Mouse (Mus musculus) MEL (cell line): ENCODE data around the gene Eif2b1. TPM values are rescaled to one million over a fixed set of nuclear protein-coding genes. Genes with fewer than 3 reads are reported as not detected.

Experiments
- DNase-seq: peaks from one replicate; pipeline ENCODE4 v3.0.0; 2011; ENCODE audit warnings: low read depth, low spot score
- H3K27ac ChIP-seq: 2 replicates; pipeline ENCODE4 v1.5.1; 2012; ENCODE audit warnings: low read depth, mild to moderate bottlenecking, control low read depth, low read length, moderate library complexity; ENCODE audit not compliant: control insufficient read depth
- H3K27me3 ChIP-seq, 2 experiments: fragments of 150-350 bp in 1 of 2; sonication (generic) in 1 of 2; 2 replicates each; pipeline ENCODE4 v1.6.1; 2012; ENCODE audit warnings: low read length in 2 of 2, mild to moderate bottlenecking in 2 of 2, improper control_type of control experiment in 1 of 2, moderate library complexity in 1 of 2; ENCODE audit not compliant: insufficient read depth in 2 of 2, control insufficient read depth in 1 of 2
- H3K36me3 ChIP-seq, 2 experiments: 2 replicates each; pipeline ENCODE4 v1.6.1; 2012 to 2014; ENCODE audit warnings: low read length in 2 of 2, improper control_type of control experiment in 1 of 2, inconsistent platforms in 1 of 2, mild to moderate bottlenecking in 1 of 2; ENCODE audit not compliant: insufficient read depth in 2 of 2, control insufficient read depth in 1 of 2
- H3K4me1 ChIP-seq, 2 experiments: fragments of 150-350 bp in 1 of 2; sonication (generic) in 1 of 2; 2 replicates each; pipeline ENCODE4 v1.6.1; 2012; ENCODE audit warnings: low read length in 2 of 2, improper control_type of control experiment in 1 of 2, mild to moderate bottlenecking in 1 of 2; ENCODE audit not compliant: insufficient read depth in 2 of 2, control insufficient read depth in 1 of 2
- H3K4me3 ChIP-seq, 2 experiments: fragments of 150-350 bp in 1 of 2; sonication (generic) in 1 of 2; 2 replicates each; pipeline ENCODE4 v1.5.1; 2012; ENCODE audit warnings: low read depth in 2 of 2, low read length in 2 of 2, mild to moderate bottlenecking in 2 of 2, moderate library complexity in 2 of 2, control low read depth in 1 of 2, improper control_type of control experiment in 1 of 2; ENCODE audit not compliant: control insufficient read depth in 1 of 2, insufficient read depth in 1 of 2
- H3K79me2 ChIP-seq: 2 replicates; pipeline ENCODE4 v1.6.1; 2012; ENCODE audit warnings: mild to moderate bottlenecking, low read length, moderate library complexity; ENCODE audit not compliant: control insufficient read depth, poor library complexity, insufficient read depth
- H3K9ac ChIP-seq: 2 replicates; pipeline ENCODE4 v1.6.1; 2012; ENCODE audit warnings: low read depth, mild to moderate bottlenecking, control low read depth, low read length, moderate library complexity; ENCODE audit not compliant: control insufficient read depth, poor library complexity, severe bottlenecking
- H3K9me3 ChIP-seq: fragments of 150-350 bp; sonication (generic); replicated peaks from 2 replicates; pipeline ENCODE4 v1.6.1; 2012; ENCODE audit warnings: mild to moderate bottlenecking, low read length, improper control_type of control experiment, moderate library complexity; ENCODE audit not compliant: insufficient read depth
- BHLHE40 ChIP-seq: IDR thresholded peaks from 2 replicates; pipeline ENCODE4 v1.6.1; 2012; ENCODE audit warnings: low read depth, mild to moderate bottlenecking, inconsistent platforms, low read length, improper control_type of control experiment, borderline replicate concordance
- CTCF ChIP-seq, 3 experiments: IDR thresholded peaks in 2 of 3; conservative IDR thresholded peaks in 1 of 3; 2 replicates each; pipeline ENCODE4 v1.5.1; 2011 to 2012; ENCODE audit warnings: low read length in 3 of 3, low read depth in 2 of 3, mild to moderate bottlenecking in 2 of 3, improper control_type of control experiment in 1 of 3, inconsistent platforms in 1 of 3, mixed read lengths in 1 of 3, moderate library complexity in 1 of 3; ENCODE audit not compliant: control insufficient read depth in 1 of 3, insufficient read depth in 1 of 3, poor library complexity in 1 of 3, severe bottlenecking in 1 of 3
- E2F4 ChIP-seq: IDR thresholded peaks from 2 replicates; pipeline ENCODE4 v1.6.1; 2011; ENCODE audit warnings: low read depth, low read length, improper control_type of control experiment, borderline replicate concordance
- EP300 ChIP-seq, 2 experiments: IDR thresholded peaks; 2 replicates each; pipeline ENCODE4 v1.6.1; 2011; ENCODE audit warnings: improper control_type of control experiment in 2 of 2, low read length in 2 of 2, low read depth in 1 of 2, mild to moderate bottlenecking in 1 of 2
- GABPA ChIP-seq: IDR thresholded peaks from 2 replicates; pipeline ENCODE4 v1.6.1; 2012; ENCODE audit warnings: low read depth, mild to moderate bottlenecking, inconsistent platforms, low read length, improper control_type of control experiment, moderate library complexity
- GATA1 ChIP-seq: IDR thresholded peaks from 2 replicates; pipeline ENCODE4 v1.6.1; 2011; ENCODE audit warnings: low read depth, low read length, improper control_type of control experiment
- HCFC1 ChIP-seq: IDR thresholded peaks from 2 replicates; pipeline ENCODE4 v1.6.1; 2012; ENCODE audit warnings: low read depth, mild to moderate bottlenecking, inconsistent platforms, low read length, improper control_type of control experiment, moderate library complexity
- JUND ChIP-seq: IDR thresholded peaks from 2 replicates; pipeline ENCODE4 v1.6.1; 2011; ENCODE audit warnings: low read depth, mild to moderate bottlenecking, improper control_type of control experiment, low read length
- KAT2A ChIP-seq: conservative IDR thresholded peaks from 2 replicates; pipeline ENCODE4 v1.6.1; 2012; ENCODE audit warnings: low read depth, low read length, improper control_type of control experiment, inconsistent platforms
- MAX ChIP-seq: IDR thresholded peaks from 2 replicates; pipeline ENCODE4 v1.6.1; 2011; ENCODE audit warnings: low read length, improper control_type of control experiment
- MAZ ChIP-seq: IDR thresholded peaks from 2 replicates; pipeline ENCODE4 v1.6.1; 2012; ENCODE audit warnings: low read depth, mild to moderate bottlenecking, inconsistent platforms, low read length, improper control_type of control experiment
- MXI1 ChIP-seq: IDR thresholded peaks from 2 replicates; pipeline ENCODE4 v1.6.1; 2011; ENCODE audit warnings: mild to moderate bottlenecking, low read depth, low read length, improper control_type of control experiment
- MYC ChIP-seq: IDR thresholded peaks from 2 replicates; pipeline ENCODE4 v1.6.1; 2011; ENCODE audit warnings: low read depth, mild to moderate bottlenecking, low read length, improper control_type of control experiment, moderate library complexity
- RAD21 ChIP-seq: IDR thresholded peaks from 2 replicates; pipeline ENCODE4 v1.6.1; 2011; ENCODE audit warnings: mild to moderate bottlenecking, low read depth, low read length, improper control_type of control experiment
- SIN3A ChIP-seq: IDR thresholded peaks from 2 replicates; pipeline ENCODE4 v1.6.1; 2012; ENCODE audit warnings: low read length, improper control_type of control experiment, inconsistent platforms
- SMC3 ChIP-seq: IDR thresholded peaks from 2 replicates; pipeline ENCODE4 v1.6.1; 2011; ENCODE audit warnings: low read depth, low read length, improper control_type of control experiment
- TAL1 ChIP-seq: IDR thresholded peaks from 2 replicates; pipeline ENCODE4 v1.6.1; 2012; ENCODE audit warnings: mild to moderate bottlenecking, inconsistent platforms, low read length, moderate library complexity, mixed read lengths
- TCF12 ChIP-seq: IDR thresholded peaks from 2 replicates; pipeline ENCODE4 v1.6.1; 2014; ENCODE audit warnings: low read depth, mild to moderate bottlenecking, inconsistent platforms, low read length, improper control_type of control experiment, moderate library complexity
- UBTF ChIP-seq: IDR thresholded peaks from 2 replicates; pipeline ENCODE4 v1.6.1; 2012; ENCODE audit warnings: low read depth, mild to moderate bottlenecking, inconsistent platforms, low read length, improper control_type of control experiment, moderate library complexity, borderline replicate concordance; ENCODE audit not compliant: insufficient read depth
- USF1 ChIP-seq: IDR thresholded peaks from 2 replicates; pipeline ENCODE4 v1.6.1; 2014; ENCODE audit warnings: low read depth, mild to moderate bottlenecking, inconsistent platforms, low read length, improper control_type of control experiment, moderate library complexity
- USF2 ChIP-seq, 2 experiments: IDR thresholded peaks; 2 replicates each; pipeline ENCODE4 v1.6.1; 2011 to 2012; ENCODE audit warnings: improper control_type of control experiment in 2 of 2, low read length in 2 of 2, borderline replicate concordance in 1 of 2, inconsistent platforms in 1 of 2, low read depth in 1 of 2, mild to moderate bottlenecking in 1 of 2; ENCODE audit not compliant: insufficient read depth in 1 of 2
- ZC3H11A ChIP-seq: IDR thresholded peaks from 2 replicates; pipeline ENCODE4 v1.6.1; 2012; ENCODE audit warnings: low read depth, mild to moderate bottlenecking, inconsistent platforms, low read length, improper control_type of control experiment
- ZKSCAN1 ChIP-seq: IDR thresholded peaks from 2 replicates; pipeline ENCODE4 v1.6.1; 2012; ENCODE audit warnings: low read depth, mild to moderate bottlenecking, inconsistent platforms, low read length, improper control_type of control experiment, moderate library complexity
- ZMIZ1 ChIP-seq: IDR thresholded peaks from 2 replicates; pipeline ENCODE4 v1.6.1; 2012; ENCODE audit warnings: low read depth, mild to moderate bottlenecking, inconsistent platforms, low read length, improper control_type of control experiment, moderate library complexity
- ZNF384 ChIP-seq: IDR thresholded peaks from 2 replicates; pipeline ENCODE4 v1.6.1; 2012; ENCODE audit warnings: low read depth, mild to moderate bottlenecking, inconsistent platforms, low read length, improper control_type of control experiment
- polyA plus RNA-seq, 2 experiments: library from polyadenylated mRNA; stranded (reverse) in 1 of 2; unstranded in 1 of 2; fragments of >175 nt in 1 of 2; fragments of >200 nt in 1 of 2; gene quantifications; 2 replicates each; pipeline versions ENCODE4 v1.2.1 to v1.2.4; 2012; ENCODE audit warnings: low replicate concordance in 2 of 2, low read depth in 1 of 2; ENCODE audit not compliant: insufficient read length in 2 of 2, insufficient read depth in 1 of 2, missing spikeins in 1 of 2
- total RNA-seq: library from RNA; depleted of rRNA; stranded (reverse); fragments of 300-350 nt; gene quantifications from 2 replicates; pipeline ENCODE4 v1.2.3, GENCODE M21; 2012

Eif2b1 gene
- total and polyA plus RNA-seq, 3 experiments = 119 to 599 (median 126) TPM

DNA sequence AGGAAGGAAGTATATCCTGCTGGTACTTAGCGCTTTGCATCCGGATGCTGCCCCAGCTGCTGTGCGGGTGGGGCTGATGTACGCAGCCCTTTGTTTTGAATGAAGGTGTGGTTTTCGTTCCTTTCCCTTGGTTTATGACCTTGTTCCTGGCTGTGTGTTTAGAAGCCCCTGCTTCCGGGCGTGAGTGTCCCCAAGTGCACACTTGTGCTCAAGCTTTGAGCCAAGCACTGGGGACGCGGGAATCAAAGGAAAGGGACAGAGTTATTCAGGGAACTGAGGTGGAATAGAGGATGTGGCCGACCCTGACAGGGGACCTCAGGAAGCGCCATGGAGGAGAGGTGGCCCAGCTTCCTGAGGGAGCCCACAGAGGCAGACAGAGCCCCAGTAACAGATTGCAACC is 35.8 kb upstream of the Eif2b1 start:
- H3K27me3 ChIP-seq = no peaks in the 10 kb centered on the region
- H3K4me1 ChIP-seq = peaks cover 0 to 11% of the 10 kb centered on the region in 2 experiments; a peak in 2 of 4 replicates
- no peaks in the 10 kb centered on the region for H3K79me2 ChIP-seq
- no peak for DNase-seq
- no peak overlapping the region for H3K4me3 ChIP-seq
- no peak overlapping the region for H3K9ac ChIP-seq
- TF ChIP-seq ZNF384 (no peak), MAZ (no peak), BHLHE40 (no peak), JUND (no peak), SIN3A (no peak), SMC3 (no peak), GABPA (no peak), EP300 (IDR thresholded peaks at IDR 0.05; ENCODE audit: low read depth in 1 of 2, low read length in 2 of 2) (no peak), GATA1 (no peak), CTCF (IDR thresholded peaks at IDR 0.05 in 2 of 3, conservative IDR thresholded peaks at IDR 0.05 in 1 of 3; ENCODE audit: control insufficient read depth in 1 of 3, insufficient read depth in 1 of 3, low read depth in 2 of 3, low read length in 3 of 3, poor library complexity in 1 of 3, severe bottlenecking in 1 of 3) (no peak), UBTF (no peak), USF2 (IDR thresholded peaks at IDR 0.05; ENCODE audit: borderline replicate concordance in 1 of 2, insufficient read depth in 1 of 2, low read depth in 1 of 2, low read length in 2 of 2) (no peak), E2F4 (no peak), HCFC1 (no peak), MYC (no peak), MXI1 (no peak), KAT2A (no peak), ZKSCAN1 (no peak)
- TF ChIP-seq, all 39 proteins: peak for 0
- Histone ChIP-seq H3K27ac (no peak overlapping the region), H3K9me3 (no peaks in the 10 kb centered on the region), H3K36me3 (no peaks in the 10 kb centered on the region)

- Histone ChIP-seq H3K9me3 (no peaks in the 10 kb centered on the region), H3K9ac (no peak overlapping the region), H3K4me3 (no peak overlapping the region), H3K79me2 (no peaks in the 10 kb centered on the region), H3K4me1 (peaks cover 0 to 11% of the 10 kb centered on the region in 2 experiments; a peak in 2 of 4 replicates), H3K27me3 (no peaks in the 10 kb centered on the region), H3K27ac (no peak overlapping the region), H3K36me3 (no peaks in the 10 kb centered on the region)
- peak; percentile 18; the same call in 1 of the 2 replicates for TF ChIP-seq ZC3H11A
- peak; percentile 94 for TF ChIP-seq USF1
- peak; percentile 46 to 82 (median 79) for TF ChIP-seq CTCF (IDR thresholded peaks at IDR 0.05 in 2 of 3, conservative IDR thresholded peaks at IDR 0.05 in 1 of 3; ENCODE audit: control insufficient read depth in 1 of 3, insufficient read depth in 1 of 3, low read depth in 2 of 3, low read length in 3 of 3, poor library complexity in 1 of 3, severe bottlenecking in 1 of 3)
- TF ChIP-seq GABPA = no peak
- TF ChIP-seq SMC3 = peak; percentile 64
- TF ChIP-seq MXI1 = peak; percentile 57; the same call in 1 of the 2 replicates
- peak; percentile 89 for TF ChIP-seq MAX
- TF ChIP-seq MAZ = no peak
- TF ChIP-seq GATA1 = 0 out of 2 replicates have a peak, but pooled peaks have one; percentile 19
- TF ChIP-seq BHLHE40 = peak; percentile 41; the same call in 1 of the 2 replicates
- peak; percentile 40 for TF ChIP-seq TAL1
- no peak for TF ChIP-seq ZMIZ1
- TF ChIP-seq EP300 (IDR thresholded peaks at IDR 0.05; ENCODE audit: low read depth in 1 of 2, low read length in 2 of 2) = peak in 1 of 2 experiments; percentile 73; a peak in 2 of 4 replicates
- peak; percentile 64 for TF ChIP-seq RAD21
- peak in 1 of 2 experiments; percentile 77; a peak in 2 of 4 replicates for TF ChIP-seq USF2 (IDR thresholded peaks at IDR 0.05; ENCODE audit: borderline replicate concordance in 1 of 2, insufficient read depth in 1 of 2, low read depth in 1 of 2, low read length in 2 of 2)
- TF ChIP-seq UBTF = no peak
- peak; percentile 55; the same call in 1 of the 2 replicates for TF ChIP-seq TCF12
- DNase-seq = peak; percentile 84
These were observed 32.0 kb upstream of the Eif2b1 start for GRCm38 (mm10) chr5:124610965-124611364.
